In genomic region chr3:146500003-146500809, GRCm38 (mm10) we compare ENCODE assay signal across 8 mouse cellular contexts. TPM values are rescaled to one million over a fixed set of nuclear protein-coding genes. Genes with fewer than 3 reads are reported as not detected.
DNase-seq lines count a peak whose midpoint lies in the region; ATAC-seq lines count a peak whose summit lies in the region.

No protein-coding gene starts in this region.

- peak overlapping the region; percentile 87 for H3K9ac ChIP-seq in embryonic facial prominence, embryonic 12.5 days
- H3K9ac ChIP-seq in heart, embryonic 14.5 days (ENCODE audit: low read length): peak overlapping the region; percentile 90

- peaks cover 53% of the 10 kb centered on the region for H3K79me2 ChIP-seq in macrophage (ENCODE audit: inconsistent target)

- H3K27ac ChIP-seq in embryonic facial prominence, embryonic 12.5 days: peak overlapping the region; percentile 94
- H3K27ac ChIP-seq in heart, embryonic 14.5 days (replicated peaks in 1 of 2; ENCODE audit: control insufficient read depth in 1 of 2, insufficient read depth in 1 of 2, low read depth in 2 of 2, low read length in 2 of 2): peak overlapping the region; percentile 96 to 99
- H3K27ac ChIP-seq in macrophage: peak overlapping the region; percentile 88

- peak; percentile 12 for DNase-seq in cerebellum, adult 11 months
- DNase-seq in cerebellum, postnatal 4 days (ENCODE audit: low spot score in 2 of 2): no peak
- DNase-seq in R1 (ENCODE audit: low read depth, low spot score): peak; percentile 76
- DNase-seq in layer of hippocampus, adult 8-10 months (ENCODE audit: low spot score in 2 of 2): peak; percentile 10 to 13
- DNase-seq in retina, embryonic 14.5 days (ENCODE audit: low spot score): peak; percentile 70

- under 1% methylated on average over 57 of the region's 57 CpGs for WGBS in embryonic facial prominence, embryonic 12.5 days
- WGBS in heart, embryonic 14.5 days: under 1% methylated on average over 56 of the region's 57 CpGs
- WGBS in macrophage (ENCODE audit: missing documents): 1% methylated on average over 52 of the region's 57 CpGs

- no peaks in the 10 kb centered on the region for H3K27me3 ChIP-seq in embryonic facial prominence, embryonic 12.5 days
- H3K27me3 ChIP-seq in heart, embryonic 14.5 days (ENCODE audit: control insufficient read depth, insufficient read depth, low read length): no peaks in the 10 kb centered on the region

- peaks cover 8% of the 10 kb centered on the region for H3K36me3 ChIP-seq in embryonic facial prominence, embryonic 12.5 days
- peaks cover 27% of the 10 kb centered on the region for H3K36me3 ChIP-seq in heart, embryonic 14.5 days (ENCODE audit: control insufficient read depth, insufficient read depth, low read length)
- peaks cover 11% of the 10 kb centered on the region; the same call in 1 of the 2 replicates for H3K36me3 ChIP-seq in macrophage (ENCODE audit: inconsistent target)

- no peaks in the 10 kb centered on the region for H3K9me3 ChIP-seq in embryonic facial prominence, embryonic 12.5 days
- H3K9me3 ChIP-seq in heart, embryonic 14.5 days (ENCODE audit: control insufficient read depth, low read length): no peaks in the 10 kb centered on the region

- H3K4me2 ChIP-seq in embryonic facial prominence, embryonic 12.5 days (replicated peaks): peak overlapping the region; percentile 91
- H3K4me2 ChIP-seq in heart, embryonic 14.5 days (ENCODE audit: low read length): peak overlapping the region; percentile 94

- H3K4me1 ChIP-seq in embryonic facial prominence, embryonic 12.5 days: peaks cover 17% of the 10 kb centered on the region
- peaks cover 6 to 36% of the 10 kb centered on the region in 2 experiments for H3K4me1 ChIP-seq in heart, embryonic 14.5 days (ENCODE audit: control insufficient read depth in 2 of 2, insufficient read depth in 2 of 2, low read length in 2 of 2)

- no peak; the same call in 1 of the 2 replicates for ATAC-seq in embryonic facial prominence, embryonic 12.5 days (ENCODE audit: insufficient number of reproducible peaks, insufficient read depth, low FRiP score, low TSS enrichment)
- ATAC-seq in heart, embryonic 14.5 days (ENCODE audit: insufficient number of reproducible peaks, insufficient read depth, low FRiP score, low read depth): peak; percentile 72

- peak overlapping the region; percentile 85 for H3K4me3 ChIP-seq in embryonic facial prominence, embryonic 12.5 days
- H3K4me3 ChIP-seq in heart, embryonic 14.5 days (ENCODE audit: control insufficient read depth in 1 of 2, insufficient read depth in 1 of 2, low read depth in 1 of 2, low read length in 2 of 2): peak overlapping the region; percentile 75 to 84
- H3K4me3 ChIP-seq in macrophage (ENCODE audit: inconsistent target): peak overlapping the region; percentile 89

RNA-seq across cellular contexts. Expression of gene Gng5, which starts 0.6 kb away (rescaled TPM):
- polyA plus RNA-seq in embryonic facial prominence, embryonic 12.5 days (2016; fragmentation: Nextera tagmentation; extraction: Ambion mirVana): 959 and 960 TPM in 2 replicates
- polyA plus RNA-seq in heart, embryonic 14.5 days (2014; fragmentation: Nextera tagmentation; extraction: Ambion mirVana): 1,503 and 1,593 TPM in 2 replicates
- total RNA-seq in layer of hippocampus, adult 8-10 months (2022): 10 to 100 TPM; 42.1 to 67.4 (median 54.4) TPM
- total RNA-seq in macrophage (2018; cell fraction: chromatin; rRNA removed): 10 to 100 TPM; 18.5 to 59.6 (median 37.4) TPM
- total RNA-seq in macrophage (2018; cell fraction: cytosol; rRNA removed): 100 to 1,000 TPM; 368 to 688 (median 489) TPM
- 100 to 1,000 TPM in 11 of 26 experiments, 10 to 100 TPM in 15; 27.6 to 151 (median 92.5) TPM for total RNA-seq in macrophage (2018; cell fraction: nucleus; rRNA removed)
- 567 to 673 TPM (median 599 TPM) in 3 replicates for polyA plus RNA-seq in macrophage (2018)

RNA-seq across cellular contexts. Expression of gene Spata1, which starts 0.7 kb away (rescaled TPM):
- polyA plus RNA-seq in embryonic facial prominence, embryonic 12.5 days (2016; fragmentation: Nextera tagmentation; extraction: Ambion mirVana): 9.2 and 10.4 TPM in 2 replicates
- 5.5 and 6.5 TPM in 2 replicates for polyA plus RNA-seq in heart, embryonic 14.5 days (2014; fragmentation: Nextera tagmentation; extraction: Ambion mirVana)
- 1 to 10 TPM; 2.4 to 4.3 (median 2.6) TPM for total RNA-seq in layer of hippocampus, adult 8-10 months (2022)
- 10 to 100 TPM in 24 of 26 experiments, 1 to 10 TPM in 2; 5.7 to 28.7 (median 19.3) TPM for total RNA-seq in macrophage (2018; cell fraction: chromatin; rRNA removed)
- 1 to 10 TPM in 19 of 26 experiments, under 1 TPM in 7; 0.73 to 3.3 (median 1.4) TPM for total RNA-seq in macrophage (2018; cell fraction: cytosol; rRNA removed)
- total RNA-seq in macrophage (2018; cell fraction: nucleus; rRNA removed): 10 to 100 TPM in 16 of 26 experiments, 1 to 10 TPM in 10; 4.9 to 23.8 (median 12.4) TPM
- 1.1 to 3.2 TPM (median 2.2 TPM) in 3 replicates for polyA plus RNA-seq in macrophage (2018)

RNA-seq across cellular contexts. Expression of gene Rpf1, which starts 21.0 kb away (rescaled TPM):
- 55.4 and 59.7 TPM in 2 replicates for polyA plus RNA-seq in embryonic facial prominence, embryonic 12.5 days (2016; fragmentation: Nextera tagmentation; extraction: Ambion mirVana)
- polyA plus RNA-seq in heart, embryonic 14.5 days (2014; fragmentation: Nextera tagmentation; extraction: Ambion mirVana): 35.0 and 38.7 TPM in 2 replicates
- 10 to 100 TPM; 17.6 to 18.8 (median 18.3) TPM for total RNA-seq in layer of hippocampus, adult 8-10 months (2022)
- 10 to 100 TPM; 16.5 to 46.2 (median 27.2) TPM for total RNA-seq in macrophage (2018; cell fraction: chromatin; rRNA removed)
- 10 to 100 TPM; 17.0 to 30.6 (median 23.2) TPM for total RNA-seq in macrophage (2018; cell fraction: cytosol; rRNA removed)
- 10 to 100 TPM; 10.4 to 34.5 (median 19.1) TPM for total RNA-seq in macrophage (2018; cell fraction: nucleus; rRNA removed)
- 29.4 to 58.0 TPM (median 35.8 TPM) in 3 replicates for polyA plus RNA-seq in macrophage (2018)

RNA-seq across cellular contexts. Expression of gene Ctbs, which starts 50.6 kb away (rescaled TPM):
- polyA plus RNA-seq in embryonic facial prominence, embryonic 12.5 days (2016; fragmentation: Nextera tagmentation; extraction: Ambion mirVana): 7.7 and 10.6 TPM in 2 replicates
- 11.3 and 11.5 TPM in 2 replicates for polyA plus RNA-seq in heart, embryonic 14.5 days (2014; fragmentation: Nextera tagmentation; extraction: Ambion mirVana)
- total RNA-seq in layer of hippocampus, adult 8-10 months (2022): 10 to 100 TPM in 1 of 4 experiments, 1 to 10 TPM in 3; 6.8 to 11.4 (median 9.0) TPM
- 10 to 100 TPM in 20 of 26 experiments, 1 to 10 TPM in 6; 5.6 to 37.9 (median 15.0) TPM for total RNA-seq in macrophage (2018; cell fraction: chromatin; rRNA removed)
- 10 to 100 TPM; 10.8 to 18.0 (median 13.8) TPM for total RNA-seq in macrophage (2018; cell fraction: cytosol; rRNA removed)
- 10 to 100 TPM in 25 of 26 experiments, 1 to 10 TPM in 1; 6.9 to 49.4 (median 22.2) TPM for total RNA-seq in macrophage (2018; cell fraction: nucleus; rRNA removed)
- 10.8 to 21.2 TPM (median 16.7 TPM) in 3 replicates for polyA plus RNA-seq in macrophage (2018)

Comparison
In these comparisons a context has a peak if more than half of its experiments do, and no peak if none do; other contexts are left out.
1. DNase-seq: peak in cerebellum, adult 11 months (single experiment), R1 (single experiment), layer of hippocampus, adult 8-10 months (2 of 2) and retina, embryonic 14.5 days (single experiment); none in cerebellum, postnatal 4 days (0 of 2).
2. Peak in every context shown above with its lines, with median percentiles within 50 percentile points of each other: H3K27ac ChIP-seq and H3K4me3 ChIP-seq.